Mouse (Mus musculus): Measurements from ENCODE around the gene Cd2.

DNA sequence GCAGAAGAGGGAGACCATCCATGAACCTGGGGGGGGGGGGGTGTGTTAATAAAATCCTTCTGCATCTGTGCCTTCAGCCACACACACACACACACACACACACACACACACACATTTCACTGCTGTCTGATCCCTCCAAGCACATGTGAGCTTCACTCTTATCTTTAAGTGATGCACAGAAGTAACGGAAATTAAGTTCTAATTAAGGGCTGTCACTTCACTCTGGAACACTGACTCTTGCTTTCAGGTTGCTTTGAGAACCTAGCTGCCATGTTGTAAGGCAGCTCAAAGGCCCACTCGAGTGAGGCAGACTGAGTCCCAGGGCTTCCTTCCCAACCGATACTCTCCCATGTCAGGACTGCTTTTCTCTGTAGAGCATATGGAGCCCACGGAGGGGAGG lies 5.9 kb downstream of the Cd2 start:
- TF ChIP-seq CTCF (IDR thresholded peaks at IDR 0.05) = no peak
- TF ChIP-seq POLR2A (IDR thresholded peaks at IDR 0.05; ENCODE audit: insufficient read depth, low read depth, low read length) = no peak
- no peak for TF ChIP-seq EP300 (IDR thresholded peaks at IDR 0.05; ENCODE audit: insufficient read depth, low read depth, low read length)

Data from heart, adult 2 months (tissue).